Mouse (Mus musculus): ENCODE results near the gene Eya2. TPM values are rescaled to one million over a fixed set of nuclear protein-coding genes. Genes with fewer than 3 reads are reported as not detected.

The Eya2 gene
- polyA plus RNA-seq, 1 experiment from 2014 or later = not detected

GRCm38 (mm10) chr2:165820073-165820472 is 225.2 kb downstream of the Eya2 start:
- Histone ChIP-seq H3K4me3 (replicated peaks) (no peak overlapping the region), H3K36me3 (replicated peaks) (peaks cover 98% of the 10 kb centered on the region), H3K4me2 (no peak overlapping the region), H3K27ac (replicated peaks) (no peak overlapping the region), H3K27me3 (no peaks in the 10 kb centered on the region), H3K9ac (no peak overlapping the region), H3K9me3 (replicated peaks) (no peaks in the 10 kb centered on the region), H3K4me1 (replicated peaks) (no peaks in the 10 kb centered on the region; the same call in 1 of the 2 replicates)
- no peak for ATAC-seq (ENCODE audit: insufficient read depth)
- 71% methylated on average over 3 of the region's 3 CpGs for WGBS (ENCODE audit: insufficient replicate concordance)

DNA sequence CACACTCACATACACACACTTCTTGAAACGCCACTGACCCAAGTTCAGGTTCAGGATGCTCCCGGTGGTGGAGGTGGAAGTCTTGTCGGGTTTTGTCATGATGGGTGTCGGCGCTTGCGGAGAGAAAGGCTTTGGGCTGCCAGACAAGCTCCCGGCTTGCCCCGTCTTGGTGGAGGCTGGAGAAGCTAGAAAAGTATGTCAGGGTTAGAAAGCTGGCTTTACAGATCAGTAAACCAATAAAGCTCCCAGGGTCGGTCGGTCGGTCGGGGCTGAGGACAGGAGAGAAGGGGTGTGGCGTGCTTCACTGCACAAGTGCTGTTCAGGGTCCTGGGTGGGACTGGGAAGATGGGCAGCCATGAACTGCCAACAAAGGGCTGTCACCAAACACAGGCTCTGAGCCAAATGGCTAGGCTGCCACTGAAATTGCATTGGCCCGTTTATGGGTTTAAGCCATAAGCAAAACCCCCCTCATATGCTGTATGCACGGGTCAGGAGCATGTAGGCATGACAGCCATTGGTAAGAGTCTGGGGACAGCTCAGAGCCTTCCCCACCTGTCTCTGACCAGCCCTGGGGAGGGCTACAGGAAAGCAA is 225.8 kb downstream of the Eya2 start:
- Histone ChIP-seq H3K27ac (replicated peaks) (no peak overlapping the region), H3K9me3 (replicated peaks) (no peaks in the 10 kb centered on the region), H3K27me3 (no peaks in the 10 kb centered on the region), H3K4me2 (no peak overlapping the region), H3K36me3 (replicated peaks) (peaks cover 98% of the 10 kb centered on the region), H3K4me1 (replicated peaks) (no peaks in the 10 kb centered on the region; the same call in 1 of the 2 replicates), H3K9ac (no peak overlapping the region), H3K4me3 (replicated peaks) (no peak overlapping the region)
- ATAC-seq (ENCODE audit: insufficient read depth) = no peak
- WGBS (ENCODE audit: insufficient replicate concordance) = 77% methylated on average over 15 of the region's 15 CpGs

Other genes with a start within 250 kb of the Eya2 start
- 0.06 TPM in 1 of 2 replicates, not detected in the other for gene Zfp663, start 226.3 kb upstream of the Eya2 start, polyA plus RNA-seq (2015; fragmentation: Nextera tagmentation; extraction: Ambion mirVana)
- 0.97 and 1.3 TPM in 2 replicates for gene Zfp334, start 206.8 kb upstream of the Eya2 start, polyA plus RNA-seq (2015; fragmentation: Nextera tagmentation; extraction: Ambion mirVana)
- gene Ocstamp, start 194.6 kb upstream of the Eya2 start, polyA plus RNA-seq (2015; fragmentation: Nextera tagmentation; extraction: Ambion mirVana) = 4.1 and 5.2 TPM in 2 replicates
- gene Slc13a3, start 121.8 kb upstream of the Eya2 start, polyA plus RNA-seq (2015; fragmentation: Nextera tagmentation; extraction: Ambion mirVana) = 11.9 and 16.6 TPM in 2 replicates
- gene Trp53rka, start 101.7 kb upstream of the Eya2 start, polyA plus RNA-seq (2015; fragmentation: Nextera tagmentation; extraction: Ambion mirVana) = 9.6 and 11.5 TPM in 2 replicates
- 0.29 and 0.35 TPM in 2 replicates for gene Slc2a10, start 91.2 kb upstream of the Eya2 start, polyA plus RNA-seq (2015; fragmentation: Nextera tagmentation; extraction: Ambion mirVana)